Mouse (Mus musculus): ENCODE results near the gene Lef1.

Lef1 gene

DNA sequence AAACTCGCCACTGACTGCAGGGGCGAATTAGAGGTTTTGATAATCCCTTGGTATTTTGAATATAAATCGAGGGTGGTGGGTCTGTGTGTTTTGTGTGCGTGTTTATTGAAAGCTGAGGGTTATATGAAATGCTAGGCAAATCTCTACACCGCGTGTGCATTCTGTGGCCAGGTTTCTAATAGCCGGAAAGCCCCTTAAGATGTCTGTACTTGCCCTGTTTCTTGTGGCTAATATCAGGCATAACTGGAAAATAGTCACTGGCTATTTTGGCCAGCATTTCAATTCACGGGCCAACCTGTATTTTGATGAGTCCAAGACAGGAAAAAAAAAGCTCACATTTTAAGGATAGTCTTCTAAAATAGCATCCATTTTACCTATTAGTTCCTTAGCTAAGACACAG is 28.5 kb downstream of the Lef1 start:
- DNase-seq (ENCODE audit: inconsistent age in 2 of 2, low spot score in 1 of 2): no peak

DNA sequence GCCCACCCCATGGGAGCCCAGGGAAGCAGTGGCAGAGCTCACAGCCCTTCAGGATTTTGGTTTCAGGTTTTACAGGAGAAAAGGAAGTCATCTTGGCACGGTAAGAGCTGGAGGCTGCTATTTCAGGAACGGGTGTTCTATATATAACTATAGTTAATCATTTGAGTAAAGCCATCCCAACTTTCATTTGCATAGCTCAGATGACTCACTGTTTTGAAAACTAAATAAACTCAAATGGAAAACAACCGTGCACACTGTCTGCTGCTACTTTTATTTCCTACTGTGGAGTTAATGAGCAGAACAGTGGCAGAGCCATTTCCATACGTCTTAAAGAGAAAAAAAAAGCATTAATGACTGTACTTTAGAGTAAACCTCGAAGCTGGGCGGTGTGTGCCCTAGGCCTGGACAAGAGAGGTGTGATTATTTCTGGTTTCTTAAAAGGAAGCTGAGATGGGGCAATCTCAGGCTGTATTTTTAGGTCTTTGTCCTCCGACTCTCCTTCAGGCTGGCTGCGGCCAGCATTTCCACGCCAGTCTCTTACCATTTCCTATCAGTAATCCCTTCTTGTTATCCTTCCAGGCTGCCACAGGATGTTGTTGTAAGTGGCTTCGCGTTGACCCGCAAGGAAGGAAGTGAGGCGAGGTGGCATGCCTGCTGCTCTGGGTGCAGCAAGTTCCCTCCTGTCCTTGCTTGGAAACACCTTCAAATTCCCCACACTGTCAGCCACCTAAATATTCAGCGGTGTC is 29.2 kb downstream of the Lef1 start:
- DNase-seq (ENCODE audit: inconsistent age in 2 of 2, low spot score in 1 of 2): peak in 1 of 2 experiments; percentile 64

GRCm38 (mm10) chr3:131140091-131140462 is 29.8 kb downstream of the Lef1 start:
- no peak for DNase-seq (ENCODE audit: inconsistent age in 2 of 2, low spot score in 1 of 2)

DNA sequence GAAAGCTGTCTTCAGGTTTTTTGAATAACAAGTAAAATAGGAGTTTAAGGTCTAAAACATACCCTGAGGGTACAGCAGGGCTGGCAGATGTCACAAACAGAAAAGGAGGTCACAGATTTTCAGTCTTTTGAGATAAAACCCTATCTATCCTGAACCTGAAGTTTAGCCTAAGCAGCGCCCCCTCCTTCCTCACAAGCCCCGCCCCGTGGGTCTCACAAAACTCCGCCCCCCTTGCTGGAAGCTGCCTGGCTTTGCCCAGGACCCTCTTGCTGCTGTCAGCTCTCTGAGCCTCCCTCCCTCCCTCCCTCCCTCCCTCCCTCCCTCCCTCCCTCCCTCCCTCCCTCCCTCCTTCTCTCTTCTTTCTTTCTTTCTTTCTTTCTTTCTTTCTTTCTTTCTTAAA is 31.3 kb downstream of the Lef1 start:
- DNase-seq (ENCODE audit: inconsistent age in 2 of 2, low spot score in 1 of 2): no peak

DNA sequence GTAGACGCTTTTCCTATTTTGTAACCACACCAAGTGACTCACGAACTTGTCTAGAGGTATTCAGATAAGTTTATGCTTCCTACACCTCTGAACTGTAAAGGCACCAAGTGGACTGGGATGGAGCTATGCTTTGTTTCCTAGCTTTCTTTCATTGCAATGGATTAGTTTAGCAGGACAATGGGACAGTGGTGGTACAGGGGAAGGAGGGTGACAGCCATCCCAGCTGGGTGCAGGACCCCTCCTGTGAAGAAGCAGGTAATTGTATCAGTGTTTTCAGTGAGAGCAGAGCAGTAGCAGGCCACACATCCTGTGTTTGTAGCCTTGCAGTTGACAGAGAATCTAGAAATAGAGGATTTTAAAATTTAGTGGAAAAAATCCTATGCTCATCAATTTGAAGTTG is 34.0 kb downstream of the Lef1 start:
- DNase-seq (ENCODE audit: inconsistent age in 2 of 2, low spot score in 1 of 2): no peak

GRCm38 (mm10) chr3:131152921-131153320 is 42.6 kb downstream of the Lef1 start:
- no peak for DNase-seq (ENCODE audit: inconsistent age in 2 of 2, low spot score in 1 of 2)

GRCm38 (mm10) chr3:131153896-131154295 is 43.6 kb downstream of the Lef1 start:
- DNase-seq (ENCODE audit: inconsistent age in 2 of 2, low spot score in 1 of 2): no peak

GRCm38 (mm10) chr3:131154576-131154975 is 44.3 kb downstream of the Lef1 start:
- DNase-seq (ENCODE audit: inconsistent age in 2 of 2, low spot score in 1 of 2): no peak

- no peak for DNase-seq (ENCODE audit: inconsistent age in 2 of 2, low spot score in 1 of 2)
These were observed 44.8 kb downstream of the Lef1 start for GRCm38 (mm10) chr3:131155066-131155465.

DNA sequence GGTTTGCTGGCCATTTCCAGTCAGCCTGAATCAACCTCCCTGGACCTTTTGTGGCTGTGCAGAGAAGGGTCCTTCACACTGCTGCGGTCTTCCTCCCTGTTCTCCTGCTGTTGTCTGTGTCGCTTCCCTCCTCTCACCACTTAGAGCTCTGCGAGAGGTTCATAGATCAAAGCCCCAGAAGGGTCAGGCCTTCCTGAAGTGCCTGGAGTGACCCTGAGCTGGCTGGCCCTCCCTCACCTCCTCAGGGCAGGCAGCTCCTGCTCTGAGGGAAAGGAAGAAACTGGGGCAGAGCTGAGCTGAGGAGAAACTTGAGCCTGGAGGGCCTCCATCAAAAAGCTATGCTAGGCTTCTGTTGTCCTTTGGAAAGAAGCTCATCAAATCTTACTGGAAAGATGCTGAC is 45.4 kb downstream of the Lef1 start:
- peak in 1 of 2 experiments; percentile 41 for DNase-seq (ENCODE audit: inconsistent age in 2 of 2, low spot score in 1 of 2)

DNA sequence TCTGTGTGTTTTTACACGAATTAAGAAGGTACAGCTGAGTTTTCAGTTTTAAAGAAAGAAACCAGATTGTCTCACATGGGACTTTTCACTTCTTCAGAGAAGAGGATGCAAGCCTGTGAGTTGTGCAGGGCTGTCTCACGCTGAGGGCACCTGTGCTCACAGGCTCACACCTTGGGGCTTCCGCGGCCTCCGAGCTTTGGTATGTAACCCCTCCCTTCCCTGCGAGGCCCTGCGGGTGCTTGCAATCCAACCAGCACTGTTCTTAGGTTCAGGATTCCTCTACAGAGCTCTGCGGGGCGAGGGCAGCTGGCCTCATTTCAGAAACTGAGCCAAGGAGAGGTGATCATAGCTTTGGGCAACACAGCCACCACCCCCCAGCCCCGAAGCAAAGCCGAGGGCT is 46.1 kb downstream of the Lef1 start:
- DNase-seq (ENCODE audit: inconsistent age in 2 of 2, low spot score in 1 of 2): no peak

DNA sequence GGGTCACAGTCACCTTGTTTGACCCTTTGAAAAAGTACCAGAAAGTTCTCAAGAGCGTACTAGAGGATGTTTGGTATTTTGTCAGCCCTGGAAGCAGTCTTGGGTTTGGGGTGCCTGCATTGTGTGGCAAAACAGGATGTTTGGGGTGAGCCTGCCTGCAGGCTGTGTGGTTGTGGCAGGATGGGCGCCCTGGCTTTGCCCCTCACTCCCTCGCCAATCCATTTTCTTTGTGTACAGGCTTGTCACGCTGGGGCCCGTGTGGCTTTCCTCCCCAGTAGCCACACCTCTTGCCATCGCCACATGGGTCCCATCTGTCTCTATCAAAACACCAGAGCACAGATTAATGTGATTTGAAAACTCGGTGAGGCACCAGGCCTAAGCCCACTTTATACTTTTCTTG is 47.2 kb downstream of the Lef1 start:
- DNase-seq (ENCODE audit: inconsistent age in 2 of 2, low spot score in 1 of 2): peak; percentile 17 to 44

DNA sequence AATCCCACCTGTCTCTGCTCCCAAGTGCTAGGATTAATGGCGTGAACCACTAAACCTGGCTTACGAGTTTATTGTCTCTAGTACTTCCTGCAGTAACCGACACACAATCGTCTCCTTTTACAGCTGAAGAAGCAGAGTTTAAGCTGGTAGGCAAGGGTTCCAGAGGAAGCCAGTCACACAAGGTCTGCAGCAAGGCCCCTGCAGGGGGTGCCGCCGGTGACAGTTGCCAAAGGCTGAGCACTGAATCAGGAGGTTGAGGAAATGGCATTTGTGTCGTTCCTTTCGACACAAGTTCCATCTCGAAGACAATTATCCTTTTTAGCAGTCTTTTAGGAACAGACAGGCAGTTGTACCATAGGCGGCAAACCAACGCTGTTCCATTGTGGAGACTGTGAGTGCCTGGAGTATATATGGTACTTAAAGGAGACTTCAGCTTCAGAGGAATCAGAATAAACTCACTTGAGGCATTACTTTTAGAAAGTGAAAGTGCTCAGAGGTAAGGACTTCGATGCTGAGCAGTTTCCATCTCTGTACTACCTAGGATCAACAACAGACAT is 49.0 kb downstream of the Lef1 start:
- DNase-seq (ENCODE audit: inconsistent age in 2 of 2, low spot score in 1 of 2): no peak

DNA sequence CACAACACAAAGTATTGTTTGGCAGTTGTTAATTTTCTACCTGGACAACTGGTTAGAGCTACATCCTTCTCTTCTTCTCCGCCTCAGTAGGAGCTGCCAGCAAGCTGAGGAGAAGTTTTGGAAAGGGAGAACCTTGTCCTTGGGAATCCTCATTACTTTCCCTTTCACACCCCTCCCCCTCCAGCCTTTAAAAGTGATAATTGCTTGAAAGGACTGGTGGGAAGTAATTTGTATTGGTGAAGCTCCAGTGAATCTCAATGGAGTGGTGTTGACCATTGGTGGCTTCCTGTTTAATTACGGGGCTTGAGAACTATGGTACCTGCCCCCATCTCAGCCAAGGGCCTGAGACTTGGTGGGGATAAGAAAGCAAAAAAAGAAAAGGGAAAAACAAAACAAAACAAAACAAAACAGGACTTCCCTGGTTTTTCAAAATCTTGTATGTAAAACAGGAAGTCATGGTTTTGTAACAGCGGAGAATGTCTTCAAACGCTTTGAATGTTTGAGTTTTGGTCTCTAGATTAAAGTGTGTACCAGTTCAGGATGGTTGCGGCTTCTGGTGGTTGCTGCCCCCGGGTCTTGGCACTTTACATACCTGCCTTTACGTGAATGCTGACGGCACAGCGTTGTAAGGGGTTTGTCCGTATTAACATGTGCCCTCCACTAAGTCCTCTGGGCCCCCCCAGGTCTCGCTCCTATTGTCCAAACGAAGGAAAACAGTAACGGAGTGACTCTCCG is 49.8 kb downstream of the Lef1 start:
- DNase-seq (ENCODE audit: inconsistent age in 2 of 2, low spot score in 1 of 2): no peak

GRCm38 (mm10) chr3:131160921-131161320 is 50.6 kb downstream of the Lef1 start:
- DNase-seq (ENCODE audit: inconsistent age in 2 of 2, low spot score in 1 of 2): peak in 1 of 2 experiments; percentile 35

DNA sequence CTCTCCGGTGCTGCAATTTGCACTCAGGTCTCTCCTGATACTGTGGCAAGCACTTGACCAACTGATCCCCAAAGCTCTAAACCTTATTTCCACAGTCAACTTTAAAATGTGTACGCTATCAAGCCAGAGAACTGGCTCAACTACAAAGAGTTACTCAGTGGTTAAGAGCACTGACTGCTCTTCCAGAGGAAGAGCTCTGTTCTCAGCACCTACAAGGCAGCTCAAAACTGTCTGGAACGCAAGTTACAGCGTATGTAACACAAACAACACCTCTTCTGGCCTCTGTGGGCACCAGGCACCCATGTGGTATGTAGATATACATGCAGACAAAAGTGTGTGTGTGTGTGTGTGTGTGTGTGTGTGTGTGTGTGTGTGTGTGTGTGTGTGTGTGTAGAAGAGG is 57.5 kb downstream of the Lef1 start:
- no peak for DNase-seq (ENCODE audit: inconsistent age in 2 of 2, low spot score in 1 of 2)

DNA sequence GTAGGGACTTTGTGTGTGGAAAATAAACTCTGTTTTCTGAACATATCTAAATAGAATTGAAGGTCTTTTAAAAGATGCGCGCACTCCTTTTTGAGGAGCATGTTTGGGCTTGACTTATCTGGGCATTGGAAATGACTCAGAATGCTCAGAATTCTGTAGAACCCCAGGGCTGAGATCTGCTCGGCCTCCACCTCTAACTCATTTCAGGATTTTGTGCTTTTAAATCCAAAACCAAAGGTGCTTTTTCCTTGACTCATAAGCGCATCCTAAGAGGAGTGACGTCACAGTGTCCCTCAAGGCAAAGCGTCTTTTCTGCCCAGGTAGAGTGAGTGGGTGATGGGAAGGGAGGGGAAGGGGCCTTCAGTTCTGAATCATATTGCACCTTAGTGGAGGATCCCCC is 58.9 kb downstream of the Lef1 start:
- DNase-seq (ENCODE audit: inconsistent age in 2 of 2, low spot score in 1 of 2): no peak

DNA sequence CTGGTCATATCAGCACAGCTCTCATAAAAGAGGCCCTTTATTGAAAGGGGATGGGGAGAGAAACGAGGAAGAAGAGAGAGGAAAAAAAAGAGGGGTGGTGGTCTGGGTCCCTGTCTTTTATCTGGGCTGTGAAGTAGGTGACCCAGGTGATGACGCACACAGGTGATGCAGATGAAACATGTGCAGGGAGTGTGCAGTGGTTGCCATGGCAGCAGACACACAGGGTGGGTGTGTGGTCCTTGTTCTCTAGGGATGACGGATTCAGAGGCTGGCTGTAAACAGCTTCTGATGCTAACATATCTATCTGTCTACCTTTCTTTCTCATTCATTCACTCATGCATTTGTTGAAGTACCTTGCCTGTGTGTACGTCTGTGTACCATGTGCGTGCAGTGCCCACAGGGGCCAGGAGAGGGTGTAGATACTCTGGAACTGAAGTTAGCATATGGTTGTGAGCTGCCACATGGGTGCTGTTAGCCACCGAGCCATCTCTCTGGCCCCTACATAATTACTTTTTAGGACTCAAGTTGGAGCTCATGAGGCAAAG is 59.9 kb downstream of the Lef1 start:
- no peak for DNase-seq (ENCODE audit: inconsistent age in 2 of 2, low spot score in 1 of 2)

- DNase-seq (ENCODE audit: inconsistent age in 2 of 2, low spot score in 1 of 2): no peak
These were observed 61.2 kb downstream of the Lef1 start for GRCm38 (mm10) chr3:131171292-131171960.

DNA sequence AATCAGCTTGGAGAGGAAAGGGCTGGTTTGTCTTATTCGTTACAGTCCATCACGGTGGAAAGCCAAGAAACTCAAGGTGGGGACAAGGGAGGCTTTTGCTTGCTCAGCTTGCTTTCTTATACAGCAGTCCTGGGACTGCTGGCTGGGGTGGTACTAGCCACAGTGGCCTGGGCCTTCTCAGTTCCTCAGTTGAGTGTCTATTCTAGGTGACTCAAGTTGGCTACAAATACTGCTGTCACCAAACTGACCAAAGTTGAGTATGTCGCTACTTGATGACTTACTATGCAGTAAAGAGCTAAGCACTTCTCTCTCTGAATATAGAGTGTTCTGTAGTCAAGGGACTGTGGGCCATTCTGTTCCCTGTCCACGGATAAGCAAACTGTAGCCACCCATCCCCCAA is 62.0 kb downstream of the Lef1 start:
- no peak for DNase-seq (ENCODE audit: inconsistent age in 2 of 2, low spot score in 1 of 2)

GRCm38 (mm10) chr3:131181006-131181405 is 70.7 kb downstream of the Lef1 start:
- no peak for DNase-seq (ENCODE audit: inconsistent age in 2 of 2, low spot score in 1 of 2)

GRCm38 (mm10) chr3:131182158-131182557 is 71.9 kb downstream of the Lef1 start:
- DNase-seq (ENCODE audit: inconsistent age in 2 of 2, low spot score in 1 of 2): no peak
